In the genomic region with DNA sequence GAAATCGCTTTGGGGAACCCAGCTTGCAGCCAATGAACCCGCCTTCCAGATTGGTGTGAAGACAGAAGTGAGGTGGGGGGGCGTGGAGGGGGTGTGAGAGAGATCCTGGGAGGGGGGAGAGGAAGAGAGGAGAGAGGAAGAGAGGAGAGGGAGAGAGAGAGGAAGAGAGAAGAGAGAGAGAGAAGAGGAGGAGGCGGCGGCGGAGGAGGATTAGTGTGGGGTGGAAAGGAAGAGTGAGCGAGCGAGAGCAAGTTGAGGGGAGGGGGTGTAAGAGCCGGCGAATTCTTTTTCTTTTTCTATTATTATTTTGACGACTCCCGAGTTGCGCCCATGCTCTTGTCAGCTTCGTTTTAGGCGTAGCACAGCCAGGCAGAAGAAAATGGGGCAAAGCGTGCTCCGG, we compare ENCODE assay signal across 8 mouse cellular contexts. TPM values are rescaled to one million over a fixed set of nuclear protein-coding genes. Genes with fewer than 3 reads are reported as not detected.
DNase-seq lines count a peak whose midpoint lies in the region; ATAC-seq and TF ChIP-seq lines count a peak whose summit lies in the region.

No protein-coding gene starts in this region.

- peaks cover 13% of the 10 kb centered on the region; the same call in 1 of the 2 replicates for H3K4me1 ChIP-seq in hindbrain, embryonic 13.5 days (replicated peaks)
- no peaks in the 10 kb centered on the region for H3K4me1 ChIP-seq in liver, postnatal 0 days (ENCODE audit: insufficient read depth)

- WGBS in hindbrain, embryonic 13.5 days: 9% methylated on average over 15 of the region's 17 CpGs
- WGBS in liver, postnatal 0 days (ENCODE audit: insufficient replicate concordance): 15% methylated on average over 12 of the region's 17 CpGs

- peak overlapping the region; percentile 68 for H3K9ac ChIP-seq in hindbrain, embryonic 13.5 days
- no peak overlapping the region for H3K9ac ChIP-seq in liver, postnatal 0 days (replicated peaks)

- no peak for TF ChIP-seq EP300 in liver, postnatal 0 days (IDR thresholded peaks at IDR 0.05; ENCODE audit: low read depth)

- H3K27me3 ChIP-seq in hindbrain, embryonic 13.5 days: no peaks in the 10 kb centered on the region
- H3K27me3 ChIP-seq in liver, postnatal 0 days (ENCODE audit: insufficient read depth, low read length): 0 out of 2 replicates have a peak, but pooled peaks cover 3% of the 10 kb centered on the region

- no peak for TF ChIP-seq CTCF in liver, postnatal 0 days (IDR thresholded peaks at IDR 0.05; ENCODE audit: low read depth)

- ATAC-seq in frontal cortex, adult (ENCODE audit: low TSS enrichment): peak; percentile 18
- peak; percentile 34; the same call in 1 of the 2 replicates for ATAC-seq in hindbrain, embryonic 13.5 days (ENCODE audit: low FRiP score)
- ATAC-seq in liver, postnatal 0 days: no peak

- H3K36me3 ChIP-seq in hindbrain, embryonic 13.5 days: no peaks in the 10 kb centered on the region
- H3K36me3 ChIP-seq in liver, postnatal 0 days (replicated peaks; ENCODE audit: insufficient read depth, low read length): no peaks in the 10 kb centered on the region

- H3K4me2 ChIP-seq in hindbrain, embryonic 13.5 days: peak overlapping the region; percentile 65
- peak overlapping the region; percentile 71 for H3K4me2 ChIP-seq in liver, postnatal 0 days (ENCODE audit: low read depth, low read length)

- H3K4me3 ChIP-seq in hindbrain, embryonic 13.5 days: peak overlapping the region; percentile 50
- H3K4me3 ChIP-seq in liver, postnatal 0 days (ENCODE audit: low read depth, low read length): peak overlapping the region; percentile 43

- peak overlapping the region; percentile 71 for H3K27ac ChIP-seq in hindbrain, embryonic 13.5 days
- H3K27ac ChIP-seq in liver, postnatal 0 days (ENCODE audit: low read depth): no peak overlapping the region

- no peak for DNase-seq in frontal cortex, postnatal 14 days (ENCODE audit: low spot score in 2 of 2)
- peak; percentile 32 to 40 for DNase-seq in right cerebral cortex, adult 2 months (ENCODE audit: low spot score in 2 of 2)
- DNase-seq in right cerebral cortex, postnatal 4 days: no peak
- DNase-seq in liver, postnatal 0 days: no peak
- peak; percentile 23 to 31 for DNase-seq in thymus, postnatal 36 days
- DNase-seq in cerebellum, postnatal 4 days (ENCODE audit: low spot score in 2 of 2): no peak

- H3K9me3 ChIP-seq in hindbrain, embryonic 13.5 days: no peaks in the 10 kb centered on the region
- no peaks in the 10 kb centered on the region for H3K9me3 ChIP-seq in liver, postnatal 0 days (ENCODE audit: low read length)

RNA-seq across cellular contexts. Expression of gene Gria3, which starts 0.5 kb away (rescaled TPM):
- 13.3 and 13.4 TPM in 2 replicates for polyA plus RNA-seq in hindbrain, embryonic 13.5 days (2015; fragmentation: Nextera tagmentation; extraction: Ambion mirVana)
- polyA plus RNA-seq in liver, postnatal 0 days (2015; fragmentation: Nextera tagmentation; extraction: Ambion mirVana): 0.90 and 1.8 TPM in 2 replicates

Comparison
In these comparisons a context has a peak if more than half of its experiments do, and no peak if none do; other contexts are left out.
1. DNase-seq: peak in right cerebral cortex, adult 2 months (2 of 2) and thymus, postnatal 36 days (2 of 2); none in frontal cortex, postnatal 14 days (0 of 2), right cerebral cortex, postnatal 4 days (single experiment), liver, postnatal 0 days (single experiment) and cerebellum, postnatal 4 days (0 of 2).